Mouse (Mus musculus) kidney, postnatal 0 days (tissue): ENCODE measurements around the gene Smarca4. TPM values are rescaled to one million over a fixed set of nuclear protein-coding genes. Genes with fewer than 3 reads are reported as not detected.
A peak's percentile ranks its signal among the peaks of the same experiment; 100 is the strongest.

Source experiments
- ATAC-seq: fragments of 200-750 bp; cut with Nextera tagmentation; replicated peaks from 2 replicates; pipeline ENCODE4 v1.8.0; 2017; ENCODE audit warnings: low read depth, moderate number of reproducible peaks, moderate TSS enrichment, moderate library complexity; ENCODE audit not compliant: low FRiP score
- DNase-seq: peaks from one replicate; pipeline ENCODE4 v3.0.0-alpha.2; 2016; ENCODE audit warnings: low spot score
- H3K27ac ChIP-seq: fragments of 300-500 bp; sonication (generic); 2 replicates; pipeline ENCODE4 v1.5.1; 2014; ENCODE audit warnings: mild to moderate bottlenecking
- H3K27me3 ChIP-seq: fragments of 300-500 bp; sonication (generic); 2 replicates; pipeline ENCODE4 v1.6.1; 2014; ENCODE audit warnings: low read length, mixed read lengths; ENCODE audit not compliant: insufficient read depth
- H3K36me3 ChIP-seq: fragments of 300-500 bp; sonication (generic); 2 replicates; pipeline ENCODE4 v1.6.1; 2014; ENCODE audit warnings: low read length, mixed read lengths; ENCODE audit not compliant: insufficient read depth
- H3K4me1 ChIP-seq: fragments of 300-500 bp; sonication (generic); replicated peaks from 2 replicates; pipeline ENCODE4 v1.6.1; 2014; ENCODE audit warnings: antibody characterized with exemption, low read length, mixed read lengths; ENCODE audit not compliant: insufficient read depth
- H3K4me2 ChIP-seq: fragments of 300-500 bp; sonication (generic); 2 replicates; pipeline ENCODE4 v1.6.1; 2014; ENCODE audit warnings: mild to moderate bottlenecking, low read length, moderate library complexity, mixed read lengths
- H3K4me3 ChIP-seq: fragments of 300-500 bp; sonication (generic); replicated peaks from 2 replicates; pipeline ENCODE4 v1.5.1; 2014; ENCODE audit warnings: low read depth, low read length
- H3K9ac ChIP-seq: fragments of 300-500 bp; sonication (generic); 2 replicates; pipeline ENCODE4 v1.6.1; 2014; ENCODE audit warnings: low read depth, low read length
- H3K9me3 ChIP-seq: fragments of 300-500 bp; sonication (generic); replicated peaks from 2 replicates; pipeline ENCODE4 v1.6.1; 2016; ENCODE audit warnings: low read length, inconsistent platforms, mixed read lengths
- CTCF ChIP-seq: IDR thresholded peaks from 2 replicates; pipeline ENCODE4 v1.5.1; 2016; ENCODE audit warnings: antibody characterized with exemption, low read depth, mild to moderate bottlenecking, moderate library complexity
- WGBS: fragments of 180-500 bp; shearing (Covaris S2); extraction: QIAGEN DNeasy Blood & Tissue Kit; methylation state at CpG from one replicate; pipeline ENCODE4 v1.1.7; 2014; 5-methylcytosine and 5-hydroxymethylcytosine counted together
- polyA plus RNA-seq: library from polyadenylated mRNA; unstranded; fragments of >200 nt; fragmentation: Nextera tagmentation; extraction: Ambion mirVana; gene quantifications from 2 replicates; pipeline ENCODE4 v1.2.1, GENCODE M21; 2015

The Smarca4 gene
- polyA plus RNA-seq, 1 experiment from 2014 or later, result 41.7 TPM

GRCm38 (mm10) chr9:21606648-21607047 lies 9.3 kb upstream of the Smarca4 start:
- Histone ChIP-seq H3K36me3 (no peaks in the 10 kb centered on the region), H3K4me3 (no peak overlapping the region), H3K4me2 (no peak overlapping the region), H3K4me1 (no peaks in the 10 kb centered on the region), H3K27ac (no peak overlapping the region), H3K9me3 (no peaks in the 10 kb centered on the region), H3K9ac (no peak overlapping the region), H3K27me3 (no peaks in the 10 kb centered on the region)
- no peak for TF ChIP-seq CTCF
- whole genome bisulfite sequencing, result 75% methylated on average over 1 of the region's 1 CpGs
- DNase-seq (no peak), ATAC-seq (no peak)

DNA sequence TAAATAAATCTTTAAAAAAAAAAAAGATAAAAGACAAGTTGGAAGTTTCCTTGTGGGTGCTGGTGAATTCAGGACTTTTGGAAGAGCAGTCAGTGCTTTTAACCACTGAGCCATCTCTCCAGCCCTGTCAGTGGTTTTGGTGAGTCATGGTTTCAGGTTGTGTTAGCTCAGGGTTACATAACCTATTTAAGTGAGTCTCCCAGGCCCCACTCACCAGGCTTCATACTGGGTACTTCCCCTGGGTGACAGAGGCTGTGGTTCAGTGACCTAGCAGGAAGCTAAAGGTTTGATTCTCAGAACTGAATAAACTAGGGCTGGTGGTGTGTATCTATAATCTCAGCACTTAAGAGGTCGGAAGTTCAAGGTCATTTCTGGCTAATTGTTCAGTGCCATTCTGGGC lies 6.1 kb upstream of the Smarca4 start:
- WGBS, result 86% methylated on average over 1 of the region's 1 CpGs

GRCm38 (mm10) chr9:21614864-21615616 lies 929 bp upstream of the Smarca4 start:
- Histone ChIP-seq H3K36me3 (no peaks in the 10 kb centered on the region), H3K27me3 (no peaks in the 10 kb centered on the region), H3K4me1 (peaks cover 10% of the 10 kb centered on the region), H3K9ac (peak overlapping the region; percentile 72), H3K27ac (peak overlapping the region; percentile 90), H3K4me3 (peak overlapping the region; percentile 51), H3K9me3 (no peaks in the 10 kb centered on the region), H3K4me2 (peak overlapping the region; percentile 68)
- WGBS, result 72% methylated on average over 15 of the region's 15 CpGs
- peak; percentile 18 for DNase-seq
- no peak for TF ChIP-seq CTCF
- no peak for ATAC-seq

More for the DNA sequence above, 6.1 kb upstream of the Smarca4 start:
- no peak overlapping the region for H3K4me3 ChIP-seq
- TF ChIP-seq CTCF, result no peak
- DNase-seq (no peak), ATAC-seq (no peak)
- H3K27ac ChIP-seq, result no peak overlapping the region
- no peaks in the 10 kb centered on the region for H3K27me3 ChIP-seq
- no peak overlapping the region for H3K4me2 ChIP-seq
- H3K4me1 ChIP-seq, result no peaks in the 10 kb centered on the region
- H3K9ac ChIP-seq, result no peak overlapping the region
- H3K36me3 ChIP-seq, result no peaks in the 10 kb centered on the region
- no peaks in the 10 kb centered on the region for H3K9me3 ChIP-seq

DNA sequence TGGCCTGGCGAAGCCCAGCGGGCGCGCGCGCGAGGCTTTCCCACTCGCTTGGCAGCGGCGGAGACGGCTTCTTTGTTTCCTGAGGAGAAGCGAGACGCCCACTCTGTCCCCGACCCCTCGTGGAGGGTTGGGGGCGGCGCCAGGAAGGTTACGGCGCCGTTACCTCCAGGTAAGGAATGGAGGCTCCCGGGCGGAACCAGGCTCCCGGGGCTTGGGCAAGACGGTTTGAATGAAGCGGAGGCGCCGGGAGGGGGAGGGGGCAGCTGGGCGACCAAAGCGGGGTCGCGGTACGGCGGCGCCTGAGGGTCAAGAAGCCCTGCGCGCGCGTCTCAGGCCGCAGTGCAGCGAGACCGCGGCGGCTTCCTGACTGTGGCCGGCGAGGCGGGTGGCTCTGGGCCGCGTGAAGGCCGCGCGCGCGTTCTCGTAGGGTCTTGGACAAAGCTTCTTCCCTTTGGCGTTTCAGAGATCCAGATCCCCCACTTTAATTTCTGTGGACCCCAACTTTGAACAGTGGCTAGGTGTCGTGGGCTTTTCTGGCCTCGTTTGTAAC lies 338 bp downstream of the Smarca4 start:
- Histone ChIP-seq H3K9ac (peak overlapping the region; percentile 78), H3K27ac (peak overlapping the region; percentile 95), H3K4me1 (peaks cover 10% of the 10 kb centered on the region), H3K9me3 (no peaks in the 10 kb centered on the region), H3K36me3 (no peaks in the 10 kb centered on the region), H3K27me3 (no peaks in the 10 kb centered on the region), H3K4me3 (peak overlapping the region; percentile 71), H3K4me2 (peak overlapping the region; percentile 71)
- DNase-seq (peak; percentile 92), ATAC-seq (peak; percentile 84)
- TF ChIP-seq CTCF, result no peak
- 0% methylated on average over 53 of the region's 57 CpGs for whole genome bisulfite sequencing

DNA sequence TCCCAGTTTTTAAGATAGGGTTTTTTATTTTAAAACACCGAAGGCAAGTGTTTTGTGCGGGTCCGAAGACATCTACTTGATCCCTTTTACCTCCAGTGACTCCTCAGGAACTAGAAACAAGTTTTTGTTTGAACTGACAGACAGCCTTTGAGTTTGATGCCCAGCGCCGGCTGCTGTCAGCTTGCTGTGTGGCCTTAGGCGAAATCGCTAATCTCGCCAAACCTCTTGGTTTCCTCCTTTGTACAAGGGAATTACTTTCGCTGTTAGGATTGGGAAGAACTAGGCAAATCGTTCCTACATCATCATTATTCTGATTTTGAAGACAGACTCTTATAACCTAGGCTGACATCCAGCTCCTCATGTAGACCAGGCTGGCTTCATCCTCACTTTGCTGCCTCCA lies 1.1 kb downstream of the Smarca4 start:
- no peaks in the 10 kb centered on the region for H3K27me3 ChIP-seq
- H3K9me3 ChIP-seq, result no peaks in the 10 kb centered on the region
- ATAC-seq (no peak), DNase-seq (peak; percentile 51)
- 6% methylated on average over 10 of the region's 10 CpGs for WGBS
- peak overlapping the region; percentile 71 for H3K4me2 ChIP-seq
- peak overlapping the region; percentile 71 for H3K4me3 ChIP-seq
- peak overlapping the region; percentile 95 for H3K27ac ChIP-seq
- H3K4me1 ChIP-seq, result peaks cover 10% of the 10 kb centered on the region
- H3K36me3 ChIP-seq, result no peaks in the 10 kb centered on the region
- peak overlapping the region; percentile 78 for H3K9ac ChIP-seq
- no peak for TF ChIP-seq CTCF

GRCm38 (mm10) chr9:21620229-21620628 lies 4.3 kb downstream of the Smarca4 start:
- 81% methylated on average over 4 of the region's 4 CpGs for WGBS
- Histone ChIP-seq H3K27me3 (no peaks in the 10 kb centered on the region), H3K4me3 (no peak overlapping the region), H3K9me3 (no peaks in the 10 kb centered on the region), H3K36me3 (no peaks in the 10 kb centered on the region), H3K27ac (no peak overlapping the region), H3K4me2 (no peak overlapping the region), H3K9ac (no peak overlapping the region), H3K4me1 (peaks cover 10% of the 10 kb centered on the region)
- ATAC-seq, result no peak
- DNase-seq, result no peak
- no peak for TF ChIP-seq CTCF
